Mouse (Mus musculus) ovary, postnatal 10 days (tissue): ENCODE results near the gene Cmtr2.

Experiments
- DNase-seq: peaks from one replicate; pipeline ENCODE4 v3.0.0; 2022; ENCODE audit warnings: low spot score

Gene Cmtr2

GRCm38 (mm10) chr8:110215365-110215764, at the start of gene Cmtr2:
TSS of gene Cmtr2 (plus strand) at chr8:110215665.
- DNase-seq: no peak

GRCm38 (mm10) chr8:110166270-110166669, 49.2 kb upstream of the Cmtr2 start:
- DNase-seq: no peak

GRCm38 (mm10) chr8:110168046-110168445, 47.4 kb upstream of the Cmtr2 start, which contains the start of gene Calb2:
TSS of gene Calb2 (minus strand) at chr8:110168210.
- peak; percentile 2 for DNase-seq

- DNase-seq: no peak
Measured at GRCm38 (mm10) chr8:110172161-110172560, 43.3 kb upstream of the Cmtr2 start.

- DNase-seq: no peak
Measured at GRCm38 (mm10) chr8:110174826-110175225, 40.6 kb upstream of the Cmtr2 start.

- no peak for DNase-seq
Measured at GRCm38 (mm10) chr8:110177359-110178155, 37.9 kb upstream of the Cmtr2 start.

GRCm38 (mm10) chr8:110182735-110183367, 32.6 kb upstream of the Cmtr2 start:
- DNase-seq: no peak

GRCm38 (mm10) chr8:110183748-110184147, 31.7 kb upstream of the Cmtr2 start:
- no peak for DNase-seq

GRCm38 (mm10) chr8:110185538-110185937, 29.9 kb upstream of the Cmtr2 start:
- DNase-seq: no peak

- DNase-seq: no peak
Measured at GRCm38 (mm10) chr8:110188961-110189750, 26.3 kb upstream of the Cmtr2 start.

DNA sequence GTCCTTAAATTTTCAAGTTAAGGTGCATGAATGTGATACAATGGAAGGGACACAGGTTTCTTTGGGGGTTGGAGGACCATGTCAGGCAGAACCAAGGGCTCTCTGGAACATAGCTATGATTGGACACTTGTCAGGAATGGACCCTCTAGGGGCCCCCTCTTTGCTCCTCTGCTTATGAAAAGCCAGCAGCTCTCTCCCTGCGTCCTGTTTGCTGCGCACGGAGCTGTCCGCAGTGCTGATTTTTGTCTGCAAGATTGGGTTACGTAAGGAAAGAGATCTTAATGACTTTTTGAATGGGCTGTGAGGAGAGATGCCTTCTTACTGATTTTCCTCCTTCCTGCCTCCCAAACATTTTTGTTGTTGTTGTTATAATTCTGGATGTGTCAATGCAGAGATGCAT, 18.8 kb upstream of the Cmtr2 start:
- DNase-seq: peak; percentile 34

DNA sequence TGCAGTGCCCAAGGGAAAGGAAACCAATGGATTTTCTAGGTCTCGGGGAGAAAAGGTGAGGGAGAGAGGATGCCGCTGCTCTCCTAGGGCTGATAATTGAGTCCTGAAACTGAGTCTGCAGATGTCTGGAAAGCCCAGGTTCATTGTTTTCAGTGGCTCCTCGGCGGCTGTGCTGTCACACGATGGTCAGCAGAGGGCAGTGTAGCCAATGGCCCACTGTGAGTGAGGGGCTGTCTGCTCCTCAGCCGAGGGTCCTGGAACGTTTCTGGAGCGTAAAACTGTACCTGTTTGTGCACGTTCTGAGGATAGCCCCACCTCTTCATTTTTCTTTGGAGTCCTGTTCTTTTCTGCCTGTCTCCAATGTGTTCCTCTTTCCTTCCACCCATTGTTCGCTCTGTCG, 13.7 kb upstream of the Cmtr2 start:
- no peak for DNase-seq

DNA sequence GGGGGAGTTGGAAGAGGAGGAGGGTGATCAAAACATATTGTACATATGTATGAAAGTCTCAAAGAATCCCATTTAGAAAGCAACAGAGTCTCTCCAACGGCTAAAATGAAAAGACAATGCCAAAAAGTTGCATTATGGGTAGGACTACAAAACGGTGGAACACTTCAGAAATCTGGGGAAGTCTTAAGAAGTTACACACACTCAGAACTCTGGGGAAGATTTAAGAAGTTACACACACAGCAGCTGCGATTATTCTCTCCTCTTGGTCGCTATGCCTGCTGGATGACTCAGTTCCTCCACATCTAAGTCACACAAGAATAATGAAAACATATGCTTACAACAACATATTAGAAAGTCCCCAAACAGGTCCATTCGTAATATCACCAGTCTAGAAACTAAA, 788 bp downstream of the Cmtr2 start:
- no peak for DNase-seq

GRCm38 (mm10) chr8:110217198-110217597, 1.7 kb downstream of the Cmtr2 start:
- DNase-seq: no peak

DNA sequence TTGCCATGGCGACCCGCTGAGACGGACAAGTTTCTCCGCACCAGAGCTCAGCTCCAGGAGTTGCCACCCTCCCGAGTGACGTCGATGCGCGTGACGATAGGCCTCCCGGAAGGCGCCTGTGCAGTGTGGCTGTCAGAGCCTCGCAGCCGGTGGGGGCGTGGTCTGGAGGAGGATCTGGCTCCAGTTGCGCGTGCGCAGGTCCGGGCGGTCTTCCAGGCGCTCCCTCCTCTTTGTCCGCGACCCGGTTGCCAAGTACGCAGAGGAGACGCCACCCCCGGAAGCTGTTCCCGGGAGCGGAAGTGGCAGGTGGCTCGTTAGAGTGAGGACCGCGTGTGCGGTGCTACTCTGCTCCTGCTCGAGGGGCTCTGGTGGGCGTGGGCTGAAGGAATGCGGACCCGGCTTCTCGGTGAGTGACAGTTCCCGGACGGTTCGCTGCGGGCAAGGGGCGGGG, 2.2 kb downstream of the Cmtr2 start:
- DNase-seq: peak; percentile 98

DNA sequence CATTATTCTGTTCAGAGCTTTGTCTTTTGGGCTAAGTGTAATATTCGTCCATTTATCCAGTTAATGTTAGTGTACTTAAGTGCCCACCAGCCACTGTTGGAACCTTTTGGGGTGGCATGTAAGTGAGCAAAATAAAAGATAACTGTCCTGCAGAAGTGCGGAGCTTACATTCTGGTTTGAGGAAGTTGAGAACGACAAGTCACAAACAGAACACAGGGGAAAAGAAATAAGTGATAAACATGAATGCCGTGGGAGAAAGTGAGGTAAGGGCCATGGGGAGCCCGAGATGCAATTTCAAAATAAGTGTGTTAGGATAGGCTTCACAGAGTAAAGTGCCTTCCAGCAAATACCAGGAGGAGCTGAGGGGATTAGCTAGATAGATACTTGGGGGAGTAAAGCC, 3.0 kb downstream of the Cmtr2 start:
- no peak for DNase-seq

- no peak for DNase-seq
Measured at GRCm38 (mm10) chr8:110220936-110221335, 5.5 kb downstream of the Cmtr2 start.

DNA sequence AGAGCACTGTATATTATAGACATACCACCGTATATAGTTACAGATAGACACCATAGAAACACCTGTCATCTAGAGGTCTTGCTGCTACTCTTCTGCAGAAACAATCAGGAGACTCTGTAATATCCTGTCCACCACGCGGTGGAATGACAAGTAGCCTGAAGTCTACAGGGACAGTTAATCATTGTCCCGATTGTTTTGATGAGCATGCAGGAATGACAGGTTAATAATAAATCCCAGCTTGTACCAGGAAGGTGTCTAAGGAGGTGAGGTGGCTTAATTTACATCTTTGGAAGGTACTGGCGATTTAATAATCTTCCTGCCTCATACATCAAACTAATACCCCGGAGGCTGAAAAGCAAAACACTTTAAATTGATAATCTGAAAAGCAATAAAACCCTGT, 15.3 kb downstream of the Cmtr2 start:
- no peak for DNase-seq

GRCm38 (mm10) chr8:110242278-110243177, 27.1 kb downstream of the Cmtr2 start:
- no peak for DNase-seq

DNA sequence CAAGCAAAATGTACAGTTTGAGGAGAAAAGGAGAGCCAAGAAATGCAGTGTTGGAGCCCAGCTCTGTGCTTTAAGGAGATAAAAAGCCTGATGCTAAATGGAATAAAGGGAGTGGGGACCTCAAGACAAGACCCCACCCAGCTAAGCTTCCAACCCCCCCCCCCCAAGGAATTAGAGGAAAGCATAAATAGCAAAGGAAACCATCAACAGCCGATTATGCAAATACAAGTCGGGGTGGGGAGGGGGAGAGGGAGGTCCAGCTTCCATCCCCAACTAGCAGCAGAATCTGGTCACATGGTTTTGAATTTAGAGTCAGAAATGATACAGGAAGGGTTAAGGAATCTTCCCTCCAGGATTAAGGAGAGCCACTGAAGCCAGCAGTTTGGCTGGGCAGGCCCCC, 29.1 kb downstream of the Cmtr2 start:
- DNase-seq: no peak

DNA sequence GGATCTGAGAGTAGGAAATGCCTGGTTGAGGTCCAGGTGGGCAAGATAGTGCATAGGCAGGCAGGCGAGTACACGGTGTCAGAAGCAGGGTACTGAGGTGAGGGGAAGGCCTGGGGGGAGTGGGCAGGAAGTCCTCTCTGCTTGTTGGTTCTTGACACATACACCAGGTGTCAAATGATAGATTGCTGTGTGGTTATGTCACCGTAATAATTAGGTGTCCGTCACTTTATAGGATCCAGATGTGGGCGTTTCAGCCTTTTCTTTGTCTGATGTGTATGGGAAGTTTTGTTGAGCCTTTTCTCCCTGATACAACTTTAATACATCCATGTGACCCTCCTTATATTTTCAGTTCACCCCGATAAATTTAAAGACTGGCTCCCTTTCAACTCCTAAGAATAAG, 31.8 kb downstream of the Cmtr2 start:
- no peak for DNase-seq

- DNase-seq: no peak
Measured at GRCm38 (mm10) chr8:110253986-110254385, 38.5 kb downstream of the Cmtr2 start.
